Mouse (Mus musculus) liver, postnatal 0 days (tissue): Measurements from ENCODE around the gene Tbc1d24. TPM values are rescaled to one million over a fixed set of nuclear protein-coding genes. Genes with fewer than 3 reads are reported as not detected.

ENCODE experiments used
- ATAC-seq: fragments of 200-750 bp; cut with Nextera tagmentation; 2 replicates; pipeline ENCODE4 v1.8.0; 2017; ENCODE audit warnings: mild to moderate bottlenecking, moderate library complexity
- DNase-seq: peaks from one replicate; pipeline ENCODE4 v3.0.0-alpha.2; 2016
- H3K27ac ChIP-seq: fragments of 300-500 bp; sonication (generic); 2 replicates; pipeline ENCODE4 v1.5.1; 2014; ENCODE audit warnings: antibody characterized with exemption, moderate library complexity, mild to moderate bottlenecking, low read depth
- H3K27me3 ChIP-seq: fragments of 300-500 bp; sonication (generic); 2 replicates; pipeline ENCODE4 v1.6.1; 2014; ENCODE audit warnings: low read length, control low read depth, mixed read lengths; ENCODE audit not compliant: insufficient read depth
- H3K36me3 ChIP-seq: fragments of 300-500 bp; sonication (generic); replicated peaks from 2 replicates; pipeline ENCODE4 v1.6.1; 2014; ENCODE audit warnings: mild to moderate bottlenecking, control low read depth, low read length, moderate library complexity, mixed read lengths; ENCODE audit not compliant: insufficient read depth
- H3K4me1 ChIP-seq: fragments of 300-500 bp; sonication (generic); 2 replicates; pipeline ENCODE4 v1.6.1; 2014; ENCODE audit warnings: antibody characterized with exemption, mild to moderate bottlenecking, control low read depth; ENCODE audit not compliant: insufficient read depth
- H3K4me2 ChIP-seq: fragments of 300-500 bp; sonication (generic); 2 replicates; pipeline ENCODE4 v1.6.1; 2014; ENCODE audit warnings: low read depth, mild to moderate bottlenecking, low read length, moderate library complexity, mixed read lengths
- H3K4me3 ChIP-seq: fragments of 300-500 bp; sonication (generic); 2 replicates; pipeline ENCODE4 v1.5.1; 2014; ENCODE audit warnings: low read depth, low read length
- H3K9ac ChIP-seq: fragments of 300-500 bp; sonication (generic); replicated peaks from 2 replicates; pipeline ENCODE4 v1.6.1; 2014; ENCODE audit warnings: mild to moderate bottlenecking, moderate library complexity
- H3K9me3 ChIP-seq: fragments of 300-500 bp; sonication (generic); 2 replicates; pipeline ENCODE4 v1.6.1; 2016; ENCODE audit warnings: mild to moderate bottlenecking, control low read depth, low read length, mixed read lengths
- CTCF ChIP-seq: sonication (generic); IDR thresholded peaks from 2 replicates; pipeline ENCODE4 v1.5.1; 2016; ENCODE audit warnings: antibody characterized with exemption, low read depth
- EP300 ChIP-seq: IDR thresholded peaks from 2 replicates; pipeline ENCODE4 v1.6.1; 2016; ENCODE audit warnings: antibody characterized with exemption, low read depth, mild to moderate bottlenecking
- WGBS: fragments of 180-500 bp; shearing (Covaris S2); extraction: QIAGEN DNeasy Blood & Tissue Kit; methylation state at CpG from one replicate; pipeline ENCODE4 v1.1.7; 2014; ENCODE audit not compliant: insufficient replicate concordance; 5-methylcytosine and 5-hydroxymethylcytosine counted together
- polyA plus RNA-seq: library from polyadenylated mRNA; unstranded; fragments of >200 nt; fragmentation: Nextera tagmentation; extraction: Ambion mirVana; gene quantifications from 2 replicates; pipeline ENCODE4 v1.2.1, GENCODE M21; 2015

The Tbc1d24 gene
- polyA plus RNA-seq, 1 experiment from 2014 or later = 4.2 TPM

DNA sequence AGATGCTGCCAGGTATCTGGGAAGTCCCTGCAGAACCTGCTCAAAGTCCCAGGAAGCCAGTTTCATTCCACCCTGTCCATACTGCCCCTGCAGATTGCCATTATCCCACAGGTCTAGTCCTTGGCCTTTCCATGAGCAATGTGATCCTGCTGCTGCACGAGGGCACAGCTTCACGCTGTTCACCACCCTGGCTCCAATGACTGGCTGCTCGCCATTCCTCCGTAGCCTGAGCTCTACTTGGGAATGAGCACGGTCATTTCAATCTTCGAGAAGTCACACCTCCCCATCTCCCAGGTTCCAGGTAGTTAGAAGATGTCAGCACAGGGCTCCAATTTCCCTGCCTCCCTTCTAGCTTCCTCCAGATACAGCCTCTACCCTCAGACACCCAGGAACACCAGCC is 48.2 kb downstream of the Tbc1d24 start:
- no peak for DNase-seq
- no peaks in the 10 kb centered on the region for H3K9me3 ChIP-seq
- TF ChIP-seq CTCF (no peak), EP300 (no peak)
- no peaks in the 10 kb centered on the region for H3K27me3 ChIP-seq
- no peak overlapping the region for H3K4me3 ChIP-seq
- no peak overlapping the region for H3K4me2 ChIP-seq
- ATAC-seq = no peak
- WGBS = 85% methylated on average over 6 of the region's 6 CpGs
- peaks cover 6% of the 10 kb centered on the region for H3K36me3 ChIP-seq
- peaks cover 21% of the 10 kb centered on the region for H3K4me1 ChIP-seq
- no peak overlapping the region for H3K27ac ChIP-seq
- H3K9ac ChIP-seq = no peak overlapping the region

DNA sequence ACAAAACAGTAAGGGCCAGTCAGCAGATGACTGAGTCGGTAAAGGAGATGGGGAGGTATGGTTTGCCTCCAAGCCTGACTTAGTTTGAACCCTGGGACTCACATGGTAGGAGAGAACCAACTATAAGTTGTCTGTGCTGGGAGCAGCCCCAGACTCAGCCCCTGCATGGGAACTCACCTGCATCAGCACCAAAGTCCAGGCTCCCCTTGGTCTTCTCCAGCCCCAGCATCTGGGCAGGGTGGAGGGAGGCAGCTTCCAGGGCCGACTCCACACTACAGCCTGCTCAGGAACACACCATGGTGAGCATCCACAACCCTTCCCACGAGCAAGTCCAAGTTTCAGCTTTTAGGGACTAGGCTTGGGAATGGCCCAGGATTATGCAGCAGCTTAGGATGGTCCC is 49.0 kb downstream of the Tbc1d24 start:
- DNase-seq = no peak
- Histone ChIP-seq H3K27me3 (no peaks in the 10 kb centered on the region), H3K9me3 (no peaks in the 10 kb centered on the region), H3K27ac (no peak overlapping the region), H3K4me1 (peaks cover 25% of the 10 kb centered on the region), H3K4me2 (no peak overlapping the region), H3K4me3 (no peak overlapping the region), H3K36me3 (peaks cover 6% of the 10 kb centered on the region), H3K9ac (no peak overlapping the region)
- ATAC-seq = no peak
- TF ChIP-seq CTCF (no peak), EP300 (no peak)
- 71% methylated on average over 3 of the region's 3 CpGs for WGBS

GRCm38 (mm10) chr17:24155742-24156141 is 49.6 kb downstream of the Tbc1d24 start:
- H3K9me3 ChIP-seq = no peaks in the 10 kb centered on the region
- no peak overlapping the region for H3K27ac ChIP-seq
- WGBS = 89% methylated on average over 9 of the region's 9 CpGs
- TF ChIP-seq EP300 = no peak
- TF ChIP-seq CTCF = no peak
- no peaks in the 10 kb centered on the region for H3K27me3 ChIP-seq
- no peak for DNase-seq
- H3K4me3 ChIP-seq = no peak overlapping the region
- H3K4me1 ChIP-seq = peaks cover 25% of the 10 kb centered on the region
- no peak overlapping the region for H3K9ac ChIP-seq
- peaks cover 6% of the 10 kb centered on the region for H3K36me3 ChIP-seq
- no peak for ATAC-seq
- H3K4me2 ChIP-seq = no peak overlapping the region

- 49% methylated on average over 3 of the region's 3 CpGs for WGBS
- H3K27ac ChIP-seq = peak overlapping the region; percentile 35; the same call in 1 of the 2 replicates
- H3K27me3 ChIP-seq = no peaks in the 10 kb centered on the region
- no peak overlapping the region for H3K4me2 ChIP-seq
- H3K9me3 ChIP-seq = no peaks in the 10 kb centered on the region
- 0 out of 2 replicates have a peak, but pooled peaks have one; percentile 2 for ATAC-seq
- no peak for DNase-seq
- H3K36me3 ChIP-seq = peaks cover 6% of the 10 kb centered on the region
- no peak overlapping the region for H3K9ac ChIP-seq
- H3K4me1 ChIP-seq = peaks cover 25% of the 10 kb centered on the region
- TF ChIP-seq EP300 (no peak), CTCF (peak; percentile 30; the same call in 1 of the 2 replicates)
- H3K4me3 ChIP-seq = no peak overlapping the region
These were observed 50.9 kb downstream of the Tbc1d24 start for GRCm38 (mm10) chr17:24154463-24154862.

GRCm38 (mm10) chr17:24151890-24152563 is 53.3 kb downstream of the Tbc1d24 start:
- H3K4me1 ChIP-seq = peaks cover 25% of the 10 kb centered on the region
- H3K27me3 ChIP-seq = no peaks in the 10 kb centered on the region
- peak overlapping the region; percentile 53 for H3K4me3 ChIP-seq
- H3K27ac ChIP-seq = peak overlapping the region; percentile 82
- peaks cover 5% of the 10 kb centered on the region; the same call in 1 of the 2 replicates for H3K36me3 ChIP-seq
- peak overlapping the region; percentile 91 for H3K4me2 ChIP-seq
- H3K9me3 ChIP-seq = no peaks in the 10 kb centered on the region
- WGBS = under 1% methylated on average over 26 of the region's 26 CpGs
- DNase-seq (peak; percentile 91), ATAC-seq (peak; percentile 95)
- TF ChIP-seq CTCF (peak; percentile 98), EP300 (no peak; the same call in 1 of the 2 replicates)
- peak overlapping the region; percentile 64 for H3K9ac ChIP-seq

GRCm38 (mm10) chr17:24151382-24151781 is 54.0 kb downstream of the Tbc1d24 start:
- H3K27ac ChIP-seq = peak overlapping the region; percentile 82; the same call in 1 of the 2 replicates
- 0 out of 2 replicates have a peak, but pooled peaks cover 1% of the 10 kb centered on the region for H3K36me3 ChIP-seq
- H3K4me3 ChIP-seq = peak overlapping the region; percentile 53
- no peaks in the 10 kb centered on the region for H3K9me3 ChIP-seq
- ATAC-seq = no peak
- H3K4me2 ChIP-seq = peak overlapping the region; percentile 91
- peaks cover 25% of the 10 kb centered on the region for H3K4me1 ChIP-seq
- H3K27me3 ChIP-seq = no peaks in the 10 kb centered on the region
- peak overlapping the region; percentile 64 for H3K9ac ChIP-seq
- WGBS = 26% methylated on average over 7 of the region's 7 CpGs
- DNase-seq = no peak
- TF ChIP-seq EP300 = no peak
- no peak for TF ChIP-seq CTCF

- H3K4me2 ChIP-seq = peak within 1 kb of the TSS; percentile 91
- DNase-seq (no peak), ATAC-seq (no peak)
- H3K4me1 ChIP-seq = peaks cover 25% of the 10 kb centered on the region
- peak within 1 kb of the TSS; percentile 82; the same call in 1 of the 2 replicates for H3K27ac ChIP-seq
- TF ChIP-seq CTCF (no peak), EP300 (no peak)
- WGBS = 77% methylated on average over 2 of the region's 2 CpGs
- H3K27me3 ChIP-seq = no peaks in the 10 kb centered on the region
- peak within 1 kb of the TSS; percentile 53 for H3K4me3 ChIP-seq
- peak within 1 kb of the TSS; percentile 64 for H3K9ac ChIP-seq
- H3K9me3 ChIP-seq = no peaks in the 10 kb centered on the region
- H3K36me3 ChIP-seq = no peaks in the 10 kb centered on the region
These were observed 54.5 kb downstream of the Tbc1d24 start, which contains the start of gene Pdpk1 for GRCm38 (mm10) chr17:24150824-24151223. TSS of gene Pdpk1 (minus strand) at chr17:24150924.
